Mouse (Mus musculus): ENCODE results near the gene Hsf5. TPM values are rescaled to one million over a fixed set of nuclear protein-coding genes. Genes with fewer than 3 reads are reported as not detected.
A peak's percentile ranks its signal among the peaks of the same experiment; 100 is the strongest.

The Hsf5 gene
- polyA plus RNA-seq, 1 experiment from 2014 or later, result 0.41 TPM

- H3K4me2 ChIP-seq (replicated peaks; ENCODE audit: low read depth, low read length), result peak overlapping the region; percentile 90
- ATAC-seq (ENCODE audit: insufficient number of reproducible peaks, insufficient read depth, low FRiP score, low read depth), result peak; percentile 59
- H3K4me1 ChIP-seq (ENCODE audit: control insufficient read depth, insufficient read depth, low read length), result peaks cover 21% of the 10 kb centered on the region
- H3K27ac ChIP-seq (ENCODE audit: low read length), result peak overlapping the region; percentile 63; the same call in 1 of the 2 replicates
- WGBS, result under 1% methylated on average over 33 of the region's 37 CpGs
- no peaks in the 10 kb centered on the region for H3K27me3 ChIP-seq (ENCODE audit: control insufficient read depth, insufficient read depth, low read length)
- H3K36me3 ChIP-seq (ENCODE audit: control insufficient read depth, insufficient read depth, low read length), result peaks cover 30% of the 10 kb centered on the region
- peak overlapping the region; percentile 56 for H3K4me3 ChIP-seq (ENCODE audit: low read depth, low read length)
- H3K9ac ChIP-seq (replicated peaks; ENCODE audit: low read depth, low read length), result peak overlapping the region; percentile 71
- H3K9me3 ChIP-seq (ENCODE audit: control insufficient read depth, low read depth, low read length), result no peaks in the 10 kb centered on the region
These were observed 21.6 kb upstream of the Hsf5 start for GRCm38 (mm10) chr11:87595327-87595841.

GRCm38 (mm10) chr11:87595976-87596375 lies 21.0 kb upstream of the Hsf5 start:
- Histone ChIP-seq H3K9ac (replicated peaks; ENCODE audit: low read depth, low read length) (peak overlapping the region; percentile 71), H3K27ac (ENCODE audit: low read length) (peak overlapping the region; percentile 59; the same call in 1 of the 2 replicates), H3K4me3 (ENCODE audit: low read depth, low read length) (peak overlapping the region; percentile 56), H3K36me3 (ENCODE audit: control insufficient read depth, insufficient read depth, low read length) (peaks cover 36% of the 10 kb centered on the region), H3K4me2 (replicated peaks; ENCODE audit: low read depth, low read length) (peak overlapping the region; percentile 90), H3K27me3 (ENCODE audit: control insufficient read depth, insufficient read depth, low read length) (no peaks in the 10 kb centered on the region), H3K9me3 (ENCODE audit: control insufficient read depth, low read depth, low read length) (no peaks in the 10 kb centered on the region), H3K4me1 (ENCODE audit: control insufficient read depth, insufficient read depth, low read length) (peaks cover 18% of the 10 kb centered on the region)
- ATAC-seq (ENCODE audit: insufficient number of reproducible peaks, insufficient read depth, low FRiP score, low read depth), result no peak
- WGBS, result 3% methylated on average over 7 of the region's 7 CpGs

- peak overlapping the region; percentile 56 for H3K4me3 ChIP-seq (ENCODE audit: low read depth, low read length)
- WGBS, result 19% methylated on average over 2 of the region's 2 CpGs
- no peak overlapping the region for H3K27ac ChIP-seq (ENCODE audit: low read length)
- no peaks in the 10 kb centered on the region for H3K27me3 ChIP-seq (ENCODE audit: control insufficient read depth, insufficient read depth, low read length)
- H3K36me3 ChIP-seq (ENCODE audit: control insufficient read depth, insufficient read depth, low read length), result peaks cover 40% of the 10 kb centered on the region
- peak overlapping the region; percentile 90 for H3K4me2 ChIP-seq (replicated peaks; ENCODE audit: low read depth, low read length)
- no peak overlapping the region for H3K9ac ChIP-seq (replicated peaks; ENCODE audit: low read depth, low read length)
- ATAC-seq (ENCODE audit: insufficient number of reproducible peaks, insufficient read depth, low FRiP score, low read depth), result no peak
- H3K4me1 ChIP-seq (ENCODE audit: control insufficient read depth, insufficient read depth, low read length), result peaks cover 18% of the 10 kb centered on the region
- H3K9me3 ChIP-seq (ENCODE audit: control insufficient read depth, low read depth, low read length), result no peaks in the 10 kb centered on the region
These were observed 20.5 kb upstream of the Hsf5 start for GRCm38 (mm10) chr11:87596492-87596891.

- H3K4me2 ChIP-seq (replicated peaks; ENCODE audit: low read depth, low read length), result no peak overlapping the region
- H3K9me3 ChIP-seq (ENCODE audit: control insufficient read depth, low read depth, low read length), result no peaks in the 10 kb centered on the region
- H3K36me3 ChIP-seq (ENCODE audit: control insufficient read depth, insufficient read depth, low read length), result peaks cover 46% of the 10 kb centered on the region
- peaks cover 18% of the 10 kb centered on the region for H3K4me1 ChIP-seq (ENCODE audit: control insufficient read depth, insufficient read depth, low read length)
- no peak overlapping the region for H3K4me3 ChIP-seq (ENCODE audit: low read depth, low read length)
- H3K27ac ChIP-seq (ENCODE audit: low read length), result no peak overlapping the region
- ATAC-seq (ENCODE audit: insufficient number of reproducible peaks, insufficient read depth, low FRiP score, low read depth), result no peak
- H3K27me3 ChIP-seq (ENCODE audit: control insufficient read depth, insufficient read depth, low read length), result no peaks in the 10 kb centered on the region
- no peak overlapping the region for H3K9ac ChIP-seq (replicated peaks; ENCODE audit: low read depth, low read length)
These were observed 19.9 kb upstream of the Hsf5 start for GRCm38 (mm10) chr11:87597061-87597460.

GRCm38 (mm10) chr11:87599395-87600089 lies 17.4 kb upstream of the Hsf5 start:
- Histone ChIP-seq H3K36me3 (ENCODE audit: control insufficient read depth, insufficient read depth, low read length) (peaks cover 70% of the 10 kb centered on the region), H3K27me3 (ENCODE audit: control insufficient read depth, insufficient read depth, low read length) (no peaks in the 10 kb centered on the region), H3K27ac (ENCODE audit: low read length) (no peak overlapping the region), H3K9me3 (ENCODE audit: control insufficient read depth, low read depth, low read length) (no peaks in the 10 kb centered on the region), H3K4me2 (replicated peaks; ENCODE audit: low read depth, low read length) (no peak overlapping the region), H3K4me3 (ENCODE audit: low read depth, low read length) (no peak overlapping the region), H3K9ac (replicated peaks; ENCODE audit: low read depth, low read length) (no peak overlapping the region), H3K4me1 (ENCODE audit: control insufficient read depth, insufficient read depth, low read length) (peaks cover 10% of the 10 kb centered on the region)
- WGBS, result 80% methylated on average over 13 of the region's 13 CpGs
- ATAC-seq (ENCODE audit: insufficient number of reproducible peaks, insufficient read depth, low FRiP score, low read depth), result no peak

- H3K36me3 ChIP-seq (ENCODE audit: control insufficient read depth, insufficient read depth, low read length), result peaks cover 79% of the 10 kb centered on the region
- H3K9ac ChIP-seq (replicated peaks; ENCODE audit: low read depth, low read length), result no peak overlapping the region
- no peak overlapping the region for H3K27ac ChIP-seq (ENCODE audit: low read length)
- no peak for ATAC-seq (ENCODE audit: insufficient number of reproducible peaks, insufficient read depth, low FRiP score, low read depth)
- H3K4me3 ChIP-seq (ENCODE audit: low read depth, low read length), result no peak overlapping the region
- peaks cover 10% of the 10 kb centered on the region for H3K4me1 ChIP-seq (ENCODE audit: control insufficient read depth, insufficient read depth, low read length)
- no peak overlapping the region for H3K4me2 ChIP-seq (replicated peaks; ENCODE audit: low read depth, low read length)
- WGBS, result 93% methylated on average over 10 of the region's 10 CpGs
- H3K9me3 ChIP-seq (ENCODE audit: control insufficient read depth, low read depth, low read length), result no peaks in the 10 kb centered on the region
- no peaks in the 10 kb centered on the region for H3K27me3 ChIP-seq (ENCODE audit: control insufficient read depth, insufficient read depth, low read length)
These were observed 16.6 kb upstream of the Hsf5 start for GRCm38 (mm10) chr11:87600322-87600853.

GRCm38 (mm10) chr11:87602234-87602633 lies 14.7 kb upstream of the Hsf5 start:
- no peaks in the 10 kb centered on the region for H3K27me3 ChIP-seq (ENCODE audit: control insufficient read depth, insufficient read depth, low read length)
- WGBS, result 94% methylated on average over 9 of the region's 9 CpGs

GRCm38 (mm10) chr11:87603571-87603970 lies 13.4 kb upstream of the Hsf5 start:
- Histone ChIP-seq H3K9ac (replicated peaks; ENCODE audit: low read depth, low read length) (no peak overlapping the region), H3K36me3 (ENCODE audit: control insufficient read depth, insufficient read depth, low read length) (peaks cover 89% of the 10 kb centered on the region), H3K9me3 (ENCODE audit: control insufficient read depth, low read depth, low read length) (no peaks in the 10 kb centered on the region), H3K4me3 (ENCODE audit: low read depth, low read length) (no peak overlapping the region), H3K4me2 (replicated peaks; ENCODE audit: low read depth, low read length) (no peak overlapping the region), H3K27ac (ENCODE audit: low read length) (no peak overlapping the region), H3K27me3 (ENCODE audit: control insufficient read depth, insufficient read depth, low read length) (no peaks in the 10 kb centered on the region), H3K4me1 (ENCODE audit: control insufficient read depth, insufficient read depth, low read length) (no peaks in the 10 kb centered on the region)
- ATAC-seq (ENCODE audit: insufficient number of reproducible peaks, insufficient read depth, low FRiP score, low read depth), result no peak
- WGBS, result 98% methylated on average over 2 of the region's 2 CpGs

More at GRCm38 (mm10) chr11:87602234-87602633, 14.7 kb upstream of the Hsf5 start:
- ATAC-seq (ENCODE audit: insufficient number of reproducible peaks, insufficient read depth, low FRiP score, low read depth), result no peak
- H3K27ac ChIP-seq (ENCODE audit: low read length), result no peak overlapping the region
- H3K36me3 ChIP-seq (ENCODE audit: control insufficient read depth, insufficient read depth, low read length), result peaks cover 88% of the 10 kb centered on the region
- H3K4me3 ChIP-seq (ENCODE audit: low read depth, low read length), result no peak overlapping the region
- no peak overlapping the region for H3K4me2 ChIP-seq (replicated peaks; ENCODE audit: low read depth, low read length)
- no peaks in the 10 kb centered on the region for H3K9me3 ChIP-seq (ENCODE audit: control insufficient read depth, low read depth, low read length)
- H3K4me1 ChIP-seq (ENCODE audit: control insufficient read depth, insufficient read depth, low read length), result no peaks in the 10 kb centered on the region
- H3K9ac ChIP-seq (replicated peaks; ENCODE audit: low read depth, low read length), result no peak overlapping the region
